Mouse (Mus musculus) thymus, postnatal 36 days (tissue): Measurements from ENCODE around the gene Qtrt2.

Experiments
- DNase-seq, 2 experiments: peaks; one replicate each; pipeline ENCODE4 v3.0.0; 2022; ENCODE audit warnings: mixed read lengths in 2 of 2

Gene Qtrt2

GRCm38 (mm10) chr16:43922630-43923029 is 4.0 kb downstream of the Qtrt2 start:
- no peak for DNase-seq

GRCm38 (mm10) chr16:43922024-43922423 is 4.6 kb downstream of the Qtrt2 start:
- DNase-seq = no peak

GRCm38 (mm10) chr16:43918867-43919266 is 7.7 kb downstream of the Qtrt2 start:
- DNase-seq = no peak

GRCm38 (mm10) chr16:43908881-43909280 is 17.7 kb downstream of the Qtrt2 start:
- DNase-seq = peak; percentile 15 to 21

GRCm38 (mm10) chr16:43900571-43900970 is 26.0 kb downstream of the Qtrt2 start:
- no peak for DNase-seq

- DNase-seq = no peak
These were observed 26.5 kb downstream of the Qtrt2 start for GRCm38 (mm10) chr16:43900138-43900537.

GRCm38 (mm10) chr16:43894501-43894900 is 32.1 kb downstream of the Qtrt2 start:
- no peak for DNase-seq

GRCm38 (mm10) chr16:43890747-43891336 is 35.8 kb downstream of the Qtrt2 start:
- DNase-seq = no peak

GRCm38 (mm10) chr16:43890005-43890336 is 36.6 kb downstream of the Qtrt2 start:
- DNase-seq = no peak

- DNase-seq = peak; percentile 95 to 98
These were observed 37.2 kb downstream of the Qtrt2 start, which contains the start of gene Ccdc191 for GRCm38 (mm10) chr16:43889208-43890004. Gene Ccdc191, plus strand, starts transcription at chr16:43889800.

- DNase-seq = no peak
These were observed 44.3 kb downstream of the Qtrt2 start for GRCm38 (mm10) chr16:43882329-43882728.

- no peak for DNase-seq
These were observed 45.0 kb downstream of the Qtrt2 start for GRCm38 (mm10) chr16:43881636-43882035.

- no peak for DNase-seq
These were observed 46.8 kb downstream of the Qtrt2 start for GRCm38 (mm10) chr16:43879769-43880168.

- DNase-seq = no peak
These were observed 55.2 kb downstream of the Qtrt2 start for GRCm38 (mm10) chr16:43871419-43871818.

GRCm38 (mm10) chr16:43869805-43870204 is 56.8 kb downstream of the Qtrt2 start:
- DNase-seq = no peak

GRCm38 (mm10) chr16:43860624-43861023 is 66.0 kb downstream of the Qtrt2 start:
- no peak for DNase-seq

GRCm38 (mm10) chr16:43858941-43859476 is 67.6 kb downstream of the Qtrt2 start:
- no peak for DNase-seq

GRCm38 (mm10) chr16:43849839-43850238 is 76.8 kb downstream of the Qtrt2 start:
- no peak for DNase-seq

GRCm38 (mm10) chr16:43841236-43841635 is 85.4 kb downstream of the Qtrt2 start:
- no peak for DNase-seq

- no peak for DNase-seq
These were observed 94.7 kb downstream of the Qtrt2 start for GRCm38 (mm10) chr16:43831957-43832356.

- DNase-seq = no peak
These were observed 99.1 kb downstream of the Qtrt2 start for GRCm38 (mm10) chr16:43827492-43827891.

- no peak for DNase-seq
These were observed 108.2 kb downstream of the Qtrt2 start for GRCm38 (mm10) chr16:43818404-43818803.

GRCm38 (mm10) chr16:43816321-43816720 is 110.3 kb downstream of the Qtrt2 start:
- DNase-seq = no peak

GRCm38 (mm10) chr16:43814644-43815043 is 112.0 kb downstream of the Qtrt2 start:
- DNase-seq = no peak
